Mouse (Mus musculus) testis, adult 2 months (tissue): ENCODE results near the gene Rhof.

ENCODE experiments used
- CTCF ChIP-seq: fragments of 200-500 bp; IDR thresholded peaks from 2 replicates; pipeline ENCODE4 v1.5.1; 2012; ENCODE audit warnings: low read depth, mild to moderate bottlenecking, inconsistent platforms, low read length, moderate library complexity; ENCODE audit not compliant: control insufficient read depth, insufficient read depth, insufficient replicate concordance
- POLR2A ChIP-seq: fragments of 200-500 bp; IDR thresholded peaks from 2 replicates; pipeline ENCODE4 v1.6.1; 2012; ENCODE audit warnings: low read depth, mild to moderate bottlenecking, inconsistent platforms, low read length, moderate library complexity; ENCODE audit not compliant: control insufficient read depth

- TF ChIP-seq CTCF (no peak), POLR2A (no peak)
These were observed 49.0 kb downstream of the Rhof start for GRCm38 (mm10) chr5:123083340-123084050.
